Mouse (Mus musculus) layer of hippocampus, adult 9-11 months (tissue): ENCODE results near the gene Gm49373.

Source experiments
- DNase-seq: peaks from one replicate; pipeline ENCODE4 v3.0.0; 2022

Gene Gm49373

GRCm38 (mm10) chr9:21026849-21027248, 46.0 kb downstream of the Gm49373 start:
- DNase-seq, result no peak

- DNase-seq, result no peak
Measured at GRCm38 (mm10) chr9:21025258-21025810, 47.6 kb downstream of the Gm49373 start.

- no peak for DNase-seq
Measured at GRCm38 (mm10) chr9:21022726-21023125, 50.2 kb downstream of the Gm49373 start.

- no peak for DNase-seq
Measured at GRCm38 (mm10) chr9:21022288-21022687, 50.6 kb downstream of the Gm49373 start.

- no peak for DNase-seq
Measured at GRCm38 (mm10) chr9:21021363-21021762, 51.5 kb downstream of the Gm49373 start.

GRCm38 (mm10) chr9:21018600-21018999, 54.3 kb downstream of the Gm49373 start:
- no peak for DNase-seq

- DNase-seq, result no peak
Measured at GRCm38 (mm10) chr9:21017177-21017575, 55.7 kb downstream of the Gm49373 start.

- DNase-seq, result no peak
Measured at GRCm38 (mm10) chr9:21016331-21017176, 56.3 kb downstream of the Gm49373 start.

- no peak for DNase-seq
Measured at GRCm38 (mm10) chr9:21015571-21016130, 57.2 kb downstream of the Gm49373 start, which contains the start of gene Icam1. Gene Icam1 (plus strand): TSS chr9:21015985.

GRCm38 (mm10) chr9:21014691-21015570, 58.0 kb downstream of the Gm49373 start:
- peak; percentile 85 for DNase-seq
